Mouse (Mus musculus): Measurements from ENCODE around the gene Hmox2. TPM values are rescaled to one million over a fixed set of nuclear protein-coding genes. Genes with fewer than 3 reads are reported as not detected.

Gene Hmox2
- polyA plus RNA-seq, 1 experiment from 2014 or later = 91.6 TPM

DNA sequence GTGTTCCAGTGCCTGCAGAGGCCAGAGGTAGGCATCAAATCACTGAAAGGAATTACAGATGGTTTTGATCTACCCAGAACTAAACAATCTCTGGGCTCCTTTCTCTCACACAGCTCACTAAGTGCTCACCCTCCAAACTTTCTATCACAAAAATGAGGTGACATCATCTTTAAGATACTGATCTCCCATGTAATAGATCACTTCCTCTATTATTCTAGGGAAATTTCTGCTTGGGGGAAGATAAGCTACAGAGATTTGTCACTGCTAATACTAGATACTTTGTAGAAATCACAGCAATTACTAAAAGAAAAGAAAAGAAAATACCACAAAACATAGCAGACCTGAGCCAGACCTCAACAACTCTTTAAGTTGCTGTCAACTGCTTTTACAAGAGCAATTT is 56.4 kb downstream of the Hmox2 start:
- no peak for ATAC-seq (ENCODE audit: low FRiP score, low TSS enrichment)

DNA sequence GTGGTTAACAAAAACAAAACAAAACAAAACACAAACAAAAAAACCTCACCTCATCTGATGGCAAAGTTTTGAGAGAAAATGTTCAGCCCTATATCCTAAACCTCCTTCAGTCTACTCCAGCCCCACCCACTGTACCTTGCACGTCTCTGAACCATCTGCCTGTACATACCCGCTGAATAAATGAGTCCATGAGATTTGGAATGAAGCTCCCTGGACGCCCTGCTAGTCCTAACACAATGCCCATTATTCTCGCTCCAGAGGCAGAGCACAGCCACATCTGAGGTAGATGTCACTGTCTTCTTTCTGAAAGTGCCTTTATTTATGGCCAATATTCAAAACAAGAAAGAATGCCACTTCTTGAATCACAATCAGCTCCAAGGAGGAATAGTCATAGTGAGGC is 59.5 kb downstream of the Hmox2 start:
- peaks cover 25% of the 10 kb centered on the region for H3K4me1 ChIP-seq (ENCODE audit: control insufficient read depth, insufficient read depth, low read length)
- DNase-seq (no peak), ATAC-seq (ENCODE audit: low FRiP score, low TSS enrichment) (no peak)
- no peaks in the 10 kb centered on the region for H3K9me3 ChIP-seq (ENCODE audit: control insufficient read depth, low read length)
- H3K9ac ChIP-seq (replicated peaks; ENCODE audit: low read length) = no peak overlapping the region
- no peak overlapping the region for H3K4me2 ChIP-seq (ENCODE audit: low read length)
- H3K27ac ChIP-seq (replicated peaks; ENCODE audit: low read depth, low read length) = no peak overlapping the region
- H3K36me3 ChIP-seq (ENCODE audit: control insufficient read depth, insufficient read depth, low read length) = 0 out of 2 replicates have a peak, but pooled peaks cover 6% of the 10 kb centered on the region
- no peaks in the 10 kb centered on the region for H3K27me3 ChIP-seq (ENCODE audit: control insufficient read depth, insufficient read depth, low read length)
- 34% methylated on average over 4 of the region's 4 CpGs for WGBS
- H3K4me3 ChIP-seq (replicated peaks; ENCODE audit: low read depth, low read length) = no peak overlapping the region

More for the DNA sequence above, 56.4 kb downstream of the Hmox2 start:
- Histone ChIP-seq H3K4me3 (replicated peaks; ENCODE audit: low read depth, low read length) (no peak overlapping the region), H3K4me2 (ENCODE audit: low read length) (no peak overlapping the region), H3K27me3 (ENCODE audit: control insufficient read depth, insufficient read depth, low read length) (no peaks in the 10 kb centered on the region), H3K9ac (replicated peaks; ENCODE audit: low read length) (no peak overlapping the region), H3K27ac (replicated peaks; ENCODE audit: low read depth, low read length) (no peak overlapping the region), H3K36me3 (ENCODE audit: control insufficient read depth, insufficient read depth, low read length) (0 out of 2 replicates have a peak, but pooled peaks cover 9% of the 10 kb centered on the region), H3K9me3 (ENCODE audit: control insufficient read depth, low read length) (no peaks in the 10 kb centered on the region), H3K4me1 (ENCODE audit: control insufficient read depth, insufficient read depth, low read length) (peaks cover 10% of the 10 kb centered on the region)
- no peak for DNase-seq

DNA sequence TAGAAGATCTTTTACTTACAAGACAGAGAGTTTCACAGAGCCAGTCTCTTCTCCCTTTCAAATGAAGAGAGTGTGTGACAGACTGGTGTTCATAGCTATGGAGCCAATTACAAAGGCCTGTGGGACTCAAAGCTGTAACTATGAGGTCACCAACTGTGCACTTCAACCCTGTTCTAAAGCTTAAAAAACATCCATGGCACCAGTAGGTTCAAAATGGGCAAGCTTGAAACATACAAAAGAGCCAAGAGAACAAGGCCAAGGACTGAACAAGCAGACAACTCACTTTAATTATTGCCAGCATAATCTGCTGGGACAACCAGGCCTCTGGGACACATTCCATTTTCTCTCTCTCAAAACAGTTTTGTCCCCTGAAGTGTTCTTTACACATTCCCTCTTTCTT is 62.0 kb downstream of the Hmox2 start:
- ATAC-seq (ENCODE audit: low FRiP score, low TSS enrichment) (no peak), DNase-seq (no peak)
- Histone ChIP-seq H3K36me3 (ENCODE audit: control insufficient read depth, insufficient read depth, low read length) (0 out of 2 replicates have a peak, but pooled peaks cover 6% of the 10 kb centered on the region), H3K4me1 (ENCODE audit: control insufficient read depth, insufficient read depth, low read length) (peaks cover 25% of the 10 kb centered on the region), H3K9ac (replicated peaks; ENCODE audit: low read length) (no peak overlapping the region), H3K27me3 (ENCODE audit: control insufficient read depth, insufficient read depth, low read length) (no peaks in the 10 kb centered on the region), H3K9me3 (ENCODE audit: control insufficient read depth, low read length) (no peaks in the 10 kb centered on the region), H3K27ac (replicated peaks; ENCODE audit: low read depth, low read length) (no peak overlapping the region), H3K4me2 (ENCODE audit: low read length) (peak overlapping the region; percentile 74), H3K4me3 (replicated peaks; ENCODE audit: low read depth, low read length) (no peak overlapping the region)

DNA sequence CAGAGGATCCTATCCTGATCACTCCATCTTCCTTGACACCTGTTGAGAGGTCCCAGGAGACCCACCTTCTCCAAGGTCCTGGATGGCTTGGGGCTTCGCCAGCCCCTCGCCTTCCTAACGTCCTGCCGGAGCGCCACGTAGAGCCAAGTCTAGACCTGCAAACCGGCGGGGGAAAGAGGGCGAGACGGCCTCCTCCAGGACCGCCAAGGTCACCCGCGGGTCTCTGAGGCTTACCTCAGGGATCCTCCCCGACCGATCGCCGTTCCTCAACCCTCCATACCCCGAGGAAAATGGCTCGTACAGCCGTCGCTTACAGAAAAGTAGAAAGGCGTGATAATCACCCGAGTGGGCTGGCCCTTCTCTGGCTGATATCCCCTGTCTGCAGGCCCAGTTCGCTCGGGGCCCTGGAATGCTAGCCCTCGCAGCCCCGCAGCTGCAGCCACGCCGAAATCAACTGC is 63.2 kb downstream of the Hmox2 start:
- ATAC-seq (ENCODE audit: low FRiP score, low TSS enrichment) (peak; percentile 44), DNase-seq (peak; percentile 58)
- under 1% methylated on average over 29 of the region's 29 CpGs for WGBS
- H3K27ac ChIP-seq (replicated peaks; ENCODE audit: low read depth, low read length) = peak overlapping the region; percentile 97
- H3K9ac ChIP-seq (replicated peaks; ENCODE audit: low read length) = peak overlapping the region; percentile 66
- H3K36me3 ChIP-seq (ENCODE audit: control insufficient read depth, insufficient read depth, low read length) = no peaks in the 10 kb centered on the region
- H3K4me3 ChIP-seq (replicated peaks; ENCODE audit: low read depth, low read length) = peak overlapping the region; percentile 65
- H3K4me2 ChIP-seq (ENCODE audit: low read length) = peak overlapping the region; percentile 74
- peaks cover 25% of the 10 kb centered on the region for H3K4me1 ChIP-seq (ENCODE audit: control insufficient read depth, insufficient read depth, low read length)
- no peaks in the 10 kb centered on the region for H3K27me3 ChIP-seq (ENCODE audit: control insufficient read depth, insufficient read depth, low read length)
- no peaks in the 10 kb centered on the region for H3K9me3 ChIP-seq (ENCODE audit: control insufficient read depth, low read length)

DNA sequence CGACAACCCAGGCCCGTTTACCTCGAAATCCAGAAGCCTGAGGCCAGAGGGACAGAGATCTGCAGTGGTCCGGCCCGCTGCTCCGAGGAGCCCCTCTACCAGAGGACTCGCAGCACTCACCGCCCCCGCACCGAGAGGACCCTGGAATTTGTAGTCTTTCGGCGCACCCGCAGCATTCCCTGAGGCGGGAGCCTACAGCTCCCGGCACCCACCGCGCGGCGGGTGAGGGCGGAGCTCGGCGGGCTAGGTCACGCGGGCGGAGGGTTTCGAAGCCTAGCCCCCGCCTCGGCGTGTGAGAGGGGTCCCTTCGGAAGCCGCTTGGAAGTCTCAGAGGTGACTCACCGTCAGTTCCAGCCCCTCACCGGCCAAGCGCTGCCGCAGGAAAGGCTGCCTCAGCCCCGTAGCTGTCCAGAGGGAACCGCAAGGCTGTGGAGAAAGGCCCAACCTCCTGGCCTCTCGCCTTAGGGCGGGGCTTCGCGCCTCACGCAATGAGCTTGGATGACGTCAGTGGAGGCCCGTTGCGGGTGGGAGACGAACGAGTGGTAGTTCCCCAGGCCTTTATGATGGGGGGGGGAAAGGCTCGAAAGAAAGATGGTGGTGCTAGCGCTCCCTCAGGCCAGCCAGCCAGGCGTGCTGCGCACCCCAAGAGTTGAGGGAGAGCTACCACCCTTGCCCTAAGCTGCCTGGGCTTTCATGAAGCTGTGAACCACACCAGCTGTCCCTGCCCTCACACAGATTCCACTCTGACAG is 63.8 kb downstream of the Hmox2 start, which contains the start of gene Cdip1:
TSS of gene Cdip1 (minus strand) at position 483 of the 750 bp plus-strand sequence.
- Histone ChIP-seq H3K36me3 (ENCODE audit: control insufficient read depth, insufficient read depth, low read length) (no peaks in the 10 kb centered on the region), H3K4me2 (ENCODE audit: low read length) (peak within 1 kb of the TSS; percentile 74), H3K9me3 (ENCODE audit: control insufficient read depth, low read length) (no peaks in the 10 kb centered on the region), H3K27me3 (ENCODE audit: control insufficient read depth, insufficient read depth, low read length) (no peaks in the 10 kb centered on the region), H3K9ac (replicated peaks; ENCODE audit: low read length) (peak within 1 kb of the TSS; percentile 66), H3K4me1 (ENCODE audit: control insufficient read depth, insufficient read depth, low read length) (peaks cover 25% of the 10 kb centered on the region), H3K4me3 (replicated peaks; ENCODE audit: low read depth, low read length) (peak within 1 kb of the TSS; percentile 65), H3K27ac (replicated peaks; ENCODE audit: low read depth, low read length) (peak within 1 kb of the TSS; percentile 97)
- ATAC-seq (ENCODE audit: low FRiP score, low TSS enrichment) = peak; percentile 97
- under 1% methylated on average over 51 of the region's 51 CpGs for WGBS
- peak; percentile 98 for DNase-seq

DNA sequence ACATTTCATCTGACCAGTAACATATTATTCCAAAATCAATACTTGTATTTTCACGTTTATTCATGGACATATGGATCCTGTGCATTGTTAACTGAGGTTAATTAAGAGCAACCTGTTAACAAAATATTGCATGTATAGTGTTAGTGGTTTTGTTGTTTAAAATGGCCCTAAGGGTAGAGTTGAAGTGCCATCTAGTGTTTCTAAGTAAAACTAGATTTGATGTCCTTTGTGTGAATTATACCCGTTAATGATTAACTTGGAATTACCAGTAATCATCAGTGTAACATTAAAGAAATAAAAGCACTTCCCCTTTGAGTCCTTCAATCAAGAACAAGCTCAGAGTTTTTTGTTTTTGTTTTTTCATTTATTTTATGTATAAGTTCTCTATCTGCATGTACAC is 65.2 kb downstream of the Hmox2 start:
- H3K27ac ChIP-seq (replicated peaks; ENCODE audit: low read depth, low read length) = no peak overlapping the region
- H3K27me3 ChIP-seq (ENCODE audit: control insufficient read depth, insufficient read depth, low read length) = no peaks in the 10 kb centered on the region
- H3K4me2 ChIP-seq (ENCODE audit: low read length) = no peak overlapping the region
- DNase-seq (peak; percentile 26), ATAC-seq (ENCODE audit: low FRiP score, low TSS enrichment) (no peak)
- no peaks in the 10 kb centered on the region for H3K36me3 ChIP-seq (ENCODE audit: control insufficient read depth, insufficient read depth, low read length)
- H3K4me3 ChIP-seq (replicated peaks; ENCODE audit: low read depth, low read length) = no peak overlapping the region
- no peak overlapping the region for H3K9ac ChIP-seq (replicated peaks; ENCODE audit: low read length)
- no peaks in the 10 kb centered on the region for H3K9me3 ChIP-seq (ENCODE audit: control insufficient read depth, low read length)
- H3K4me1 ChIP-seq (ENCODE audit: control insufficient read depth, insufficient read depth, low read length) = peaks cover 22% of the 10 kb centered on the region
- 67% methylated on average over 2 of the region's 2 CpGs for WGBS

DNA sequence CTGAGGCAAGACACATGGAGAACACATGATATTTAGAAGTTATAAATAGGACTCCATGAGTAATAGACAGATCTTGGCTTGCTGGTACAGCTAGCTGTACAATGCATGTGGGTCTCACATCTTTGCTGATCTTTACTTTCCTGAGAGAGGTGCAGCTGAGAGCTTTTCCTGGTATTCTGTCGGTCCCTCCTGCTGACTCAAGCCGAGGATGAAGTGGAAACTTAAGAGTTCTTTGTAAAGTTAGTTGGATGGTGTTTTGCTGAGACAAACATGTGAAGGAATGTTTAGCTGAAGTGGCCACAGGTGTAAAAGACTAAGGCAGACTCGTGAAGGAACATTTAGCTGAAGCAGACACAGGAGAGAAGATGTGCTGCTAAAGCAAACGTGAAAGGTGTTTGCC is 70.5 kb downstream of the Hmox2 start:
- Histone ChIP-seq H3K9ac (replicated peaks; ENCODE audit: low read length) (no peak overlapping the region), H3K9me3 (ENCODE audit: control insufficient read depth, low read length) (no peaks in the 10 kb centered on the region), H3K27ac (replicated peaks; ENCODE audit: low read depth, low read length) (no peak overlapping the region), H3K4me3 (replicated peaks; ENCODE audit: low read depth, low read length) (no peak overlapping the region), H3K27me3 (ENCODE audit: control insufficient read depth, insufficient read depth, low read length) (no peaks in the 10 kb centered on the region), H3K4me1 (ENCODE audit: control insufficient read depth, insufficient read depth, low read length) (no peaks in the 10 kb centered on the region), H3K36me3 (ENCODE audit: control insufficient read depth, insufficient read depth, low read length) (no peaks in the 10 kb centered on the region), H3K4me2 (ENCODE audit: low read length) (no peak overlapping the region)
- DNase-seq (no peak), ATAC-seq (ENCODE audit: low FRiP score, low TSS enrichment) (no peak)
- 89% methylated on average over 4 of the region's 4 CpGs for WGBS
